Mouse (Mus musculus) C2C12 (cell line): ENCODE measurements at regions not wholly inside any gene's neighbourhood (a gene's known extent, or its start where the extent isn't known, plus 50 kb on each side); places are given as distances from the start of the nearest gene placed in this dataset.

Experiments
- CTCF ChIP-seq: IDR thresholded peaks from one replicate; pipeline ENCODE4 v1.5.1; 2011; ENCODE audit not compliant: control insufficient read depth, insufficient read depth, insufficient read length
- FOSL1 ChIP-seq: IDR thresholded peaks from one replicate; pipeline ENCODE4 v1.8.0; 2011; ENCODE audit warnings: mild to moderate bottlenecking, low read length; ENCODE audit not compliant: poor library complexity, insufficient read depth, severe bottlenecking
- MAX ChIP-seq: IDR thresholded peaks from one replicate; pipeline ENCODE4 v1.6.1; 2011; ENCODE audit warnings: mild to moderate bottlenecking, control low read depth
- MYOD1 ChIP-seq: IDR thresholded peaks from one replicate; pipeline ENCODE4 v1.6.1; 2011; ENCODE audit warnings: low read depth; ENCODE audit not compliant: control insufficient read depth, insufficient read length
- MYOG ChIP-seq: IDR thresholded peaks from one replicate; pipeline ENCODE4 v1.6.1; 2011; ENCODE audit not compliant: control insufficient read depth, insufficient read length; ENCODE audit errors: extremely low read depth
- USF1 ChIP-seq: IDR thresholded peaks from one replicate; pipeline ENCODE4 v1.6.1; 2011; ENCODE audit warnings: low read depth, mild to moderate bottlenecking, control low read depth, moderate library complexity

GRCm38 (mm10) chr1:23495412-23495811 is 97.8 kb upstream of the Ogfrl1 start:
- TF ChIP-seq CTCF (no peak), MYOD1 (no peak), USF1 (no peak), MAX (no peak), MYOG (no peak), FOSL1 (no peak)
